Mouse (Mus musculus) limb, embryonic 13.5 days (tissue): ENCODE results near the gene Tsg101. TPM values are rescaled to one million over a fixed set of nuclear protein-coding genes. Genes with fewer than 3 reads are reported as not detected.

Experiments used
- ATAC-seq: fragments of 200-750 bp; cut with Nextera tagmentation; 2 replicates; pipeline ENCODE4 v1.8.0; 2017; ENCODE audit warnings: low read depth, moderate number of reproducible peaks, moderate TSS enrichment; ENCODE audit not compliant: low FRiP score
- H3K27ac ChIP-seq: fragments of 300-500 bp; sonication (generic); 2 replicates; pipeline ENCODE4 v1.5.1; 2015; ENCODE audit warnings: inconsistent platforms, mild to moderate bottlenecking, moderate library complexity
- H3K27me3 ChIP-seq: fragments of 300-500 bp; sonication (generic); 2 replicates; pipeline ENCODE4 v1.6.1; 2015; ENCODE audit warnings: mild to moderate bottlenecking, inconsistent platforms
- H3K36me3 ChIP-seq: fragments of 300-500 bp; sonication (generic); 2 replicates; pipeline ENCODE4 v1.6.1; 2015; ENCODE audit warnings: inconsistent platforms, mild to moderate bottlenecking, moderate library complexity
- H3K4me1 ChIP-seq: fragments of 300-500 bp; sonication (generic); 2 replicates; pipeline ENCODE4 v1.6.1; 2015; ENCODE audit warnings: inconsistent platforms
- H3K4me2 ChIP-seq: fragments of 300-500 bp; sonication (generic); replicated peaks from 2 replicates; pipeline ENCODE4 v1.6.1; 2015; ENCODE audit warnings: inconsistent platforms, mild to moderate bottlenecking, moderate library complexity
- H3K4me3 ChIP-seq: fragments of 300-500 bp; sonication (generic); 2 replicates; pipeline ENCODE4 v1.5.1; 2015; ENCODE audit warnings: moderate library complexity, mild to moderate bottlenecking, inconsistent platforms
- H3K9ac ChIP-seq: fragments of 300-500 bp; sonication (generic); 2 replicates; pipeline ENCODE4 v1.6.1; 2015; ENCODE audit warnings: mild to moderate bottlenecking, inconsistent platforms
- H3K9me3 ChIP-seq: fragments of 300-500 bp; sonication (generic); 2 replicates; pipeline ENCODE4 v1.6.1; 2016; ENCODE audit warnings: inconsistent platforms
- WGBS: fragments of 180-500 bp; shearing (Covaris S2); methylation state at CpG from one replicate; pipeline ENCODE4 v1.1.7; 2015; 5-methylcytosine and 5-hydroxymethylcytosine counted together
- polyA plus RNA-seq: library from polyadenylated mRNA; unstranded; fragments of >200 nt; fragmentation: Nextera tagmentation; extraction: Ambion mirVana; gene quantifications from 2 replicates; pipeline ENCODE4 v1.2.1, GENCODE M21; 2015

Tsg101 gene
- polyA plus RNA-seq, 1 experiment from 2014 or later: 222 TPM

GRCm38 (mm10) chr7:46840787-46841525 lies 78.8 kb downstream of the Tsg101 start, which contains the start of gene Ldha:
Gene Ldha (plus strand): TSS chr7:46841475.
- Histone ChIP-seq H3K4me3 (no peak within 1 kb of the TSS), H3K4me1 (peaks cover 29% of the 10 kb centered on the region), H3K9ac (no peak within 1 kb of the TSS), H3K27ac (no peak within 1 kb of the TSS), H3K4me2 (no peak within 1 kb of the TSS), H3K9me3 (no peaks in the 10 kb centered on the region), H3K36me3 (no peaks in the 10 kb centered on the region), H3K27me3 (peaks cover 9% of the 10 kb centered on the region)
- ATAC-seq: no peak
- WGBS: 23% methylated on average over 6 of the region's 6 CpGs

GRCm38 (mm10) chr7:46840326-46840725 lies 79.4 kb downstream of the Tsg101 start:
- H3K27ac ChIP-seq: no peak overlapping the region

GRCm38 (mm10) chr7:46839861-46840260 lies 79.9 kb downstream of the Tsg101 start:
- H3K4me2 ChIP-seq: no peak overlapping the region
- H3K36me3 ChIP-seq: no peaks in the 10 kb centered on the region
- no peak for ATAC-seq
- WGBS: 64% methylated on average over 5 of the region's 5 CpGs
- peaks cover 9% of the 10 kb centered on the region for H3K27me3 ChIP-seq
- H3K4me1 ChIP-seq: peaks cover 25% of the 10 kb centered on the region
- no peak overlapping the region for H3K4me3 ChIP-seq
- H3K9ac ChIP-seq: no peak overlapping the region
- H3K27ac ChIP-seq: no peak overlapping the region
- no peaks in the 10 kb centered on the region for H3K9me3 ChIP-seq

More at GRCm38 (mm10) chr7:46840326-46840725, 79.4 kb downstream of the Tsg101 start:
- Histone ChIP-seq H3K9ac (no peak overlapping the region), H3K36me3 (no peaks in the 10 kb centered on the region), H3K4me2 (no peak overlapping the region), H3K4me3 (no peak overlapping the region), H3K9me3 (no peaks in the 10 kb centered on the region), H3K4me1 (peaks cover 29% of the 10 kb centered on the region), H3K27me3 (peaks cover 9% of the 10 kb centered on the region)
- no peak for ATAC-seq
- WGBS: 45% methylated on average over 4 of the region's 4 CpGs

- WGBS: 37% methylated on average over 7 of the region's 7 CpGs
- H3K36me3 ChIP-seq: no peaks in the 10 kb centered on the region
- no peaks in the 10 kb centered on the region for H3K9me3 ChIP-seq
- peaks cover 21% of the 10 kb centered on the region for H3K4me1 ChIP-seq
- H3K4me2 ChIP-seq: peak overlapping the region; percentile 45
- no peak overlapping the region for H3K9ac ChIP-seq
- H3K27me3 ChIP-seq: peaks cover 9% of the 10 kb centered on the region
- H3K4me3 ChIP-seq: no peak overlapping the region
- peak overlapping the region; percentile 35; the same call in 1 of the 2 replicates for H3K27ac ChIP-seq
- no peak for ATAC-seq
These were observed 80.3 kb downstream of the Tsg101 start for GRCm38 (mm10) chr7:46839446-46839845.

Other genes with a start within 250 kb of the Tsg101 start
- 0.09 and 0.25 TPM in 2 replicates for gene Tph1, start 247.4 kb downstream of the Tsg101 start, polyA plus RNA-seq
- gene Saal1, start 209.3 kb downstream of the Tsg101 start, polyA plus RNA-seq: 32.5 and 35.4 TPM in 2 replicates
- 0.41 and 0.59 TPM in 2 replicates for gene Saa3, start 204.3 kb downstream of the Tsg101 start, polyA plus RNA-seq
- not detected in 2 replicates for gene Saa4, start 187.4 kb downstream of the Tsg101 start, polyA plus RNA-seq
- gene Saa1, start 177.0 kb downstream of the Tsg101 start, polyA plus RNA-seq: 2.3 and 4.2 TPM in 2 replicates
- 3.1 and 5.0 TPM in 2 replicates for gene Saa2, start 168.2 kb downstream of the Tsg101 start, polyA plus RNA-seq
- gene Hps5, start 123.9 kb downstream of the Tsg101 start, polyA plus RNA-seq: 22.2 and 23.8 TPM in 2 replicates
- gene Gtf2h1, start 123.9 kb downstream of the Tsg101 start, polyA plus RNA-seq: 51.3 and 56.3 TPM in 2 replicates
- 1,645 and 1,659 TPM in 2 replicates for gene Ldha, start 78.5 kb downstream of the Tsg101 start, polyA plus RNA-seq
- gene Ldhc, start 58.8 kb downstream of the Tsg101 start, polyA plus RNA-seq: not detected in 2 replicates
- 10.3 and 10.8 TPM in 2 replicates for gene Uevld, start 38.6 kb upstream of the Tsg101 start, polyA plus RNA-seq
- not detected in 2 replicates for gene Gm9999, start 63.6 kb upstream of the Tsg101 start, polyA plus RNA-seq
- gene Spty2d1, start 88.4 kb upstream of the Tsg101 start, polyA plus RNA-seq: 20.3 and 21.8 TPM in 2 replicates
- gene Tmem86a, start 130.6 kb upstream of the Tsg101 start, polyA plus RNA-seq: 28.9 and 29.3 TPM in 2 replicates
- gene Ptpn5, start 213.7 kb upstream of the Tsg101 start, polyA plus RNA-seq: 0.38 and 0.42 TPM in 2 replicates